Mouse (Mus musculus) E14TG2a.4 (cell line): Measurements from ENCODE around the gene Rad9a.

ENCODE experiments used
- CTCF ChIP-seq: conservative IDR thresholded peaks from 2 replicates; pipeline ENCODE4 v1.5.1; 2014; ENCODE audit warnings: low read length
- NANOG ChIP-seq: IDR thresholded peaks from 2 replicates; pipeline ENCODE4 v1.6.1; 2014; ENCODE audit warnings: borderline replicate concordance, low read length, mixed read lengths

DNA sequence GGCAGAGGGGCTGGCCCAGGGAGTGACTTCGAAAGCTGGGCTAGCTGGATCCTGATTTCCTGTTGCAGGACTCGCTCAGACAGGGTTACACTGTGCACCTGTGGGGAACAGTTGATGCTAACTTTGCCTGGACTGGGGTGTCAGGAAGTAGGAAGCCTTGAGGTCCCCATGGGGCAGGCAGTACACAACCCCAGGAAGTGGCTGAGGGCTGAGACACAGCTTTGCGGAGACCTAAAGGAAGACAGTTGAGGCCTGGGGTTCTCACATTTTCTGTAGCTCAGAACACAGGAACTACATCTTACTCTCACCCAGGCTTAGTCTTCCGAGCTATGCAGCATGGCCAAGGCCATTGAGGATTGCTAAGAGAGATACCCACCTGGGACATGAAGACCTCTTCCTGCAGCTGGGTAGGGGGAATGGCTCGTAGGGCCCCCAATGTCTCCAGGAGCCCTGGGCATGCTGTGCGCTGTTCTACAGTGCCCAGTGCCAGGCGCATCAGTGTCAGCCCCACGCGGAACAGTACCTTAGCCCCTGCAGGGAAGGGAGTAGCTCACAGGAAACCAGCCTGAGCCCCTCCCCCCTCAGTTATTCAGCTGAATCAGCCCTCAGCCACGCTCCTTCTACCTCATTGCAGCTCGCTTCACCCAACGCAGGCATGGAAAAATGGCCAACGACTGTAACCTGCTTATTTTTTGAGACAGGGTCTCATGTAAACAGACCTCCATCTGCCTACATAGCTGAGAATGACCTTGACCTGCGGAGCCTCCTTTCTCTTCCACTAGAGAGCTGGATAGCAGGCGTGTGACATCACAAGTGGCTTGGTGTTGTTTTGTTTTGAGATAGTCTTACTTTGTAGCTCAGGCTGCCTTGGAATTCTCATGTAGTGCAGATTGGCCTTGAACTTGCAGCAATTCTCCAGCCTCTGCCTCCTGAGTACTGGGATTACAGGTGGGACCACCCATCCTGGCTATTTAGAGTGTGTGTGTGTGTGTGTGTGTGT lies 16.2 kb downstream of the Rad9a start:
- TF ChIP-seq CTCF (no peak), NANOG (no peak; the same call in 1 of the 2 replicates)
